Mouse (Mus musculus) kidney, postnatal 10 days (tissue): Measurements from ENCODE around the gene Trpv6.

Source experiments
- DNase-seq: peaks from one replicate; pipeline ENCODE4 v3.0.0; 2021; ENCODE audit warnings: mixed read lengths

The Trpv6 gene

GRCm38 (mm10) chr6:41621241-41621990, 14.8 kb downstream of the Trpv6 start:
- DNase-seq, result no peak

- no peak for DNase-seq
Measured at GRCm38 (mm10) chr6:41620173-41620798, 15.9 kb downstream of the Trpv6 start.

GRCm38 (mm10) chr6:41607637-41608036, 28.6 kb downstream of the Trpv6 start:
- no peak for DNase-seq

- DNase-seq, result peak; percentile 57
Measured at GRCm38 (mm10) chr6:41606214-41606613, 30.0 kb downstream of the Trpv6 start.

- DNase-seq, result no peak
Measured at GRCm38 (mm10) chr6:41605794-41606104, 30.5 kb downstream of the Trpv6 start.

- peak; percentile 88 for DNase-seq
Measured at GRCm38 (mm10) chr6:41605061-41605793, 31.0 kb downstream of the Trpv6 start, which contains the start of gene Ephb6. Gene Ephb6 (plus strand): TSS chr6:41605482.

GRCm38 (mm10) chr6:41604401-41605050, 31.7 kb downstream of the Trpv6 start:
- DNase-seq, result peak; percentile 57

- DNase-seq, result no peak
Measured at GRCm38 (mm10) chr6:41582189-41582588, 54.0 kb downstream of the Trpv6 start.

- no peak for DNase-seq
Measured at GRCm38 (mm10) chr6:41581295-41581694, 54.9 kb downstream of the Trpv6 start.

- DNase-seq, result no peak
Measured at GRCm38 (mm10) chr6:41577297-41577696, 58.9 kb downstream of the Trpv6 start.

- DNase-seq, result no peak
Measured at GRCm38 (mm10) chr6:41576526-41577097, 59.6 kb downstream of the Trpv6 start.
